Mouse (Mus musculus): ENCODE measurements at regions not wholly inside any gene's neighbourhood (a gene's known extent, or its start where the extent isn't known, plus 50 kb on each side); places are given as distances from the start of the nearest gene placed in this dataset.

- no peak for DNase-seq (ENCODE audit: low spot score)
Observed at GRCm38 (mm10) chr1:166735545-166735944, 53.9 kb upstream of the Fmo9 start.

DNA sequence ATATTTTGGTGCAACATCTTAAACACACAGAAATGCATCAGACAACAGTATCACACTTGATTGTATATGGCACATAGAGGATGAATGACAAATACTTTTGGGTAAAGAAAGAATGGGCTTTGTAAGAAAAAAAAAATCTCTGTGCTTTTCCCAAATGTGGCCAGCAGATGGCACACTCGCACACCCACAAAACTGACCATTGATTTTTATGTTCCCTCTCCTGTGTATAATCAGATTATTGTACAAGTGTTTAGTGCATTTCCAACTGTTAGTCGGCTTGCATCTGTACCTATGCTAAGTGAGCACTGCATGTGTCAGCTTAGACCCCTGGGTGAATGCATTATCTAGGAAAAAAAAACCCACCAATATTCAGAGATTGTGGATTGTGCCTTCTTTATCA is 56.4 kb upstream of the Fmo9 start:
- peak; percentile 1 for DNase-seq (ENCODE audit: low spot score)

DNA sequence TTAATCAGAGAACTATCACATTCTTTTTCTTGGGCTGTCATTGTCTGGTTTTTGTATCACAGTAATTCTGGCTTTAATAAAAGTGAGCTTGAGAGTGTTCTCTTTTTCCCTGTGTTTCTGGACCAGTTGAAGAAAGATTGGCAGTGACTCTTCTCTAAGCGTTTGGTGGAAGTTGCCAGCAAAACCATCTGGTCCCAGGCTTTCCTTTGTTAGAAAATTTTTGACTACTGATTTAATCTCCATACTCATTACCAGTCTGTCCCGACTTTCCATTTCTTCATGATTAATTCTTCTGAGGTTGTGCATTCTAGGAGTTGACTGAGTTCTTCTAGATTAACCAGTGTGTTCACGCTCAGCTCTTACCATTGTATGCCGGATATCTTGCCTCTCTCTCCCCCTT is 68.6 kb upstream of the Fmo9 start:
- no peak for DNase-seq (ENCODE audit: low spot score)

DNA sequence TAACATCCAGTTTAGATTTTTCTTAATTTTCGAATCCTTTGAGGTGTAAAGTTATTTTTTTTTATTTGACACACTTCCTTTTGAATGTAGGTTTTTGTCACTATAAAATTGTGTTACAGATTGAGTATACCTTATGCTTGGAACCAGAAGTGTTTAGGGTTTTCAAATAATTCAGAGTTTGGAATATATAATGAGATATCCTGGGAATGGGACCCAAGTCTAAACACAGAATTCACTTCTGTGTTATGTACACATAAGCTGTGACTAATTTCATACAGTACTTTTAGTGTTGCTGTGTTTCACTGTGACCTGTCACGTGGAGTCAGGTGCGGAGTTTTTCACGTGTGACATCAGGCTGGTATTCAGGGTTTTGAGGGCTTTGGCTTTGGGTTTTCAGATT is 69.1 kb upstream of the Fmo9 start:
- DNase-seq (ENCODE audit: low spot score), result no peak

GRCm38 (mm10) chr1:166751436-166751835 is 69.8 kb upstream of the Fmo9 start:
- no peak for DNase-seq (ENCODE audit: low spot score)

DNA sequence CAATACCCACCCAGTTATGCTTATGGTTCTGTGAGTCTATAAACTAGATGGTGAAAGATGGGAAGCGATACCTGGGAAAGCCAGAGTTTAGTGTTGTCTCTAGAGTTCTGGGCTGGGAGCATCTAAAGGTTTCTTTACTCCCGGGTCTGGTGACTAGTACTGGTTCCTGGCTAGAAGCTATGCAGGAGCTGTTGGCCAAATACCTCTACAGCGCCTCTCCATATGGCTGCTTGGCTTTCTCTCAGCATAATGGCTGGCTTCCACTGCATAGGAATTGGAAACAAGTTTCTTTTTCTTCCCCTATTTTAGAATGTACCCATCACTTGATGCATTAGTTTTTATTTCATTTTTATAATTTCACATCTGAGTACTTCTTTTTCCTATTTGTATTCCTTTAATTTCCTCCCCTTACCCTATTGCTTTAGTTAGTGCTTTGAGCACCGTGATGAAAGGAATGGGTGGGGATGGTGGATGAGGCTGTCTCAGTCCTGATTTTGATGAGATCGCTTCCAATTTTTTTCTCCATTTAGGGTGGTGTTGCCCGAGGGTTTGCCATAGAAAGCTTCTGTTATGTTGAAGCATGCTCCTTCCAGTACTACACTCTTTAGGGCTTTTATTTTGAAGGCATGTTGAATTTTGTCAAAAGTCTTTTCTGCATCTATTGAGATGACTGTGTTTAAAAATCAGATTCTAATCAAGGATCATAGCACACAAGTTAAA is 71.5 kb upstream of the Fmo9 start:
- no peak for DNase-seq (ENCODE audit: low spot score)

DNA sequence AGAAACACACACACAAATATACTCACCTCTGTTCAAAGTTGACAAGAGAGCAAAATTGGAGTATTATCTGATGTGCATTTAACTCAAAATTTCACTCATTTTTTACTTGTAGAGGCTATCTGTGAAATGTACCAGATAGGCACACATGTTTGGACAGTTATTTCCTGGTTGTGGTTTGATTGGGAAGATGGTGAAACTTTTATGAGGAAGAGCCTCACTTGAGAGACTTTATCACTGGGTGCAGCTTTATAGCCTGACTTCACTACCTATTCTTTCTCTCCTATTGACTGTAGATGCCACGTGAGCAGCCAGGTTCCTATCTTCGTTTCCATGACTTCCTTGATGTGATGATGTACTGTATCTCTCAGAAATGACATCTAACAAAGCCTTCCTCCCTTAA is 77.3 kb upstream of the Fmo9 start:
- DNase-seq (ENCODE audit: low spot score), result no peak

DNA sequence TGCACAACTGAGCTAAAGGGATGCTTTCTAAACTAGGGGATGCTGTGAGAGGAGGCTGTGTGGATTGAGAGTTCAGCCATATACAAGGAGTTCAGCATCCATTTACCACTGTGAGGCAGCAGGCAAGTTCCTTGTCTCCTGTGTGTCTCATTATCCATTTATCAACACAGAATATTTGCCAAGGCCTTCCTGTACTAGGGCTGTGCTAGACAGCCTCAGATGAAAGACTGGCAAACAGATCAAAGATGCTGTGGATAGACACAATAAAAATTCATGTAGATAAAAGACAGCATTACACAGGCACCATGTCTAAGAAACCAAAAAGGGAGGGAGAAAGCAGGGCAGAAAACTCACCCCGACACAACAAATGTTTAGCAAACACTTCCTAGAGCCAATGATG is 91.5 kb upstream of the Fmo9 start:
- DNase-seq (ENCODE audit: low spot score), result no peak

GRCm38 (mm10) chr1:166782106-166782505 is 100.5 kb upstream of the Fmo9 start:
- DNase-seq (ENCODE audit: low spot score), result peak; percentile 8

DNA sequence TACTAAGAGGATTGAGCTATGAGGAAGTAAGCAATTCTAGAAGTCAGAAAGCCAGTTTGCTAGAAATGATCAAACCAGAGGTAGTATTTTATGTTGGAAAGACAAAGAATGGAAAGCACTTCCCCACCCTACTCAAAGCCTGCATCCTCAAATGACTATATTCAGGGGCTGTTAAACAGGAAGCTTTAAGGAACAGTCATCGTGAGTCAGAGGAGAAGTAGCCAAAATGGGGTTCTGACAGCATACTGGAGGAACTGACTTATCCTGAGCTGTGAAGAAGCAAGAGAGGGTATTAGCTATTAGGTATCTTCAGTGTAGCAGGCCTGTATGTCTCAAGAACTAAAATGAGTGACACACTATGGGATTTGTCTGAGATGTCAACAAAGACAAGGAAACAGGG is 106.3 kb upstream of the Fmo9 start:
- no peak for DNase-seq (ENCODE audit: low spot score)

- no peak for DNase-seq (ENCODE audit: low spot score)
Observed at GRCm38 (mm10) chr1:166788824-166789399, 107.3 kb upstream of the Fmo9 start.

GRCm38 (mm10) chr1:166793052-166793716 is 111.5 kb upstream of the Fmo9 start:
- DNase-seq (ENCODE audit: low spot score), result no peak

DNA sequence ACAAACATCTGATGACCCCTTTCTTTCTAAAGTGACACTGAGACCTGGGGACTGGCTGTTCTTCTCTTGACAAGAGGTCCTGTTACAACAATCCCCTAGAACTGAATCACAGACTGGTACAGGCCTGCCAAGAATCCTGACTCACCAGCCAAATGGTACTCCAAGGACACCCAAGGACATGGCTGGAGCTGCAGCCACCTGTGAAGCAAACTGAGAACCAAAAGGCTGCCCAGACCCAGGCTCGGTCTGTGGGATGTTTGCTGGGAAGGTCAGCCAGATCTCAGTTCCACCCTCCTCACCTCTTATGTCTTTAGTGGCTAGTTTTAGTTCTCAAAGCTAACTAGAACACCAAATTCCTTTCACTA is 112.1 kb upstream of the Fmo9 start:
- DNase-seq (ENCODE audit: low spot score), result no peak

- no peak for DNase-seq (ENCODE audit: low spot score)
Observed at GRCm38 (mm10) chr1:166794622-166795244, 113.1 kb upstream of the Fmo9 start.

DNA sequence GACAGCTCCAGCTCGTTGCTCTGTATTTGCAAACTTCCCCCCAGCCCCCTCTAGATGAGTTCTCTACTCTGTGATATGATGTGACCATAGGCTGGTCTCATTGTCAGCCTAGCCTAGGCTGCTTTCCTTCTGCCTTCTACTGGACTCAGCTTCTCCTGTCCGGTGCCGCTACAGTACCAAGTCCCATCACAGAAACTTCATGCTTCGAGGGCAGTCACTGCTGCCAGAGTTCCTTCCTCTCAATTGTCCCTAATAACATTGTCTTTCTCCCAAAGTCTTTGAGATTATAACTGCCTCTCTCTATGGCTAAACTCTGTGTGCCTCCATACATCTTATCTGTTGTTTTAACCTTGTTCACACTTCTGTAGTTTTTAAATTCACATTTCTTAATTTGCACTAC is 114.0 kb upstream of the Fmo9 start:
- DNase-seq (ENCODE audit: low spot score), result no peak

DNA sequence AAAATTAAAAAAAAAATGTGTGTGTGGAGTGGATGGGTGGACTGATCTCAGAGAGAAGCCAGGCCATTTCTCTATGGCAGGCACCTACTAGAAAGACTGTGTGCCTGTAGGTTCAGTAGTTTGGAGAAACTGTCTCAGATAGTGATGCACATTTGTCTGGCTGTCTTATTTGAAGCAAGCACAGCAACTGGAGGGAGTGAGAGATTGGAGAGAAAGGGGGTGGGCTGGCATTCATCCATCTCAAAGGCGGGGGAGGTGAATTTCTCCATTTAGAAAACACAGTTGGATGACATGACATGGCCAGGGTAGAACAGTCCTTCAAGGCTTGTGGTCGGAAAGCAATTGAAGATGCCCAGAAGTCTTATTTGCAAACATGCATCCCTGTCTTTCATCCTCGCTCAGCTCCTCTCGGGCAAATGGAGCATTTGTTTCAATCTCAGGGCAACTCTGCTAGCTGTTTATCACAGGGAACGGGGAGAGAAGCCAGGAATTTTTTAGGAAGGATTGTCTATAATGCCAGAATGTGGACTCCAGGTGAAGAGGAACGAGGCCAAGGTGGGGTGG is 114.8 kb upstream of the Fmo9 start:
- no peak for DNase-seq (ENCODE audit: low spot score)

DNA sequence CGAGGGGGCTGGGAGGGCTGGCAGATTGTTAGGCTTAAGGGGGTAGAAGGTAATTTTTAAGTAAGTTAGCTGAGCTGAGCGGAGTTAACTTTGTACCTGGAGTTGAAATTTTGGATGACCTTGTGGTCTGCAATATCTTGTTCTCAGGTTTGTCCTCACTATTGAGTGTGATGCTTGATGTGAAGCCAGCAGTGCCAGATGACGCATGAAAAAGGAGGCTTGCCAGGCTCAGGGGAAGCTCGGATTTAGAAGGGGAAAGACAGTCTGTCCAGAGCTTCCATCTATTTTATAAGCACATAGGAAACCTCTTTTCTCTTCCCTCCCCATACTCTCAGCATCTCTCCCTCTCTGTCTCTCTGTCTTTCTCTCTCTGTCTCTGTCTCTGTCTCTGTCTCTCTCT is 115.3 kb upstream of the Fmo9 start:
- no peak for DNase-seq (ENCODE audit: low spot score)

DNA sequence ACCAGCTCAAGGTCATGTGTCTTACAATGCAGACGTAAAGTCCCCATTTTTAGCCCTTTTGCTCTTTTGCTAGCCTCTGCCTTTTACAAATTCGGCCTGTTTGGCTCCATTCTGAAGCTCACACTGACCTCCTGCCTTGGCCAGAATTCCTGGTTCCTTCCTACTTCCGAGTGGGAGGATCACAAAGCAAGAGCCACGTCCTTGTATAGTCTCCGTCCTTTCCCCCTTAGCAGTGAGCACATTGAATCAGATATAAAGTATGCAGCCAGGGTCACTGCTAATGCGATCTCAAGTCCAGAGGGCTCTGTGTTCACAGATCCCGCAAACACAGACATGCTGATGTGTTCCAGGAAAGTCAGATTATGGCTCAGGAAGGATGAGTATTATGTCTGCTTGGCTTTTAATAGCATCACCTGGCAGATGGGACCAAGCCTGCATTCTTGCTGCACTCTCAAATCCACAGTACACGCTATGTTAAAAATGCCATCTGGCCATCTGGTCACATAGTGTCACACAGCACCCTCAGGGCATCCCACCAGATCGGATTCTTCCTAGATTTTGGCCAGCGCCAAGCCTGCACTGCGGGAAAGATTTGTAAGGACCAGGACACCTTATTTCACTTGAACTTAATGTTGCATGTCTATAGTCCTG is 119.4 kb upstream of the Fmo9 start:
- no peak for DNase-seq (ENCODE audit: low spot score)

GRCm38 (mm10) chr1:166801929-166802328 is 120.3 kb upstream of the Fmo9 start:
- no peak for DNase-seq (ENCODE audit: low spot score)

DNA sequence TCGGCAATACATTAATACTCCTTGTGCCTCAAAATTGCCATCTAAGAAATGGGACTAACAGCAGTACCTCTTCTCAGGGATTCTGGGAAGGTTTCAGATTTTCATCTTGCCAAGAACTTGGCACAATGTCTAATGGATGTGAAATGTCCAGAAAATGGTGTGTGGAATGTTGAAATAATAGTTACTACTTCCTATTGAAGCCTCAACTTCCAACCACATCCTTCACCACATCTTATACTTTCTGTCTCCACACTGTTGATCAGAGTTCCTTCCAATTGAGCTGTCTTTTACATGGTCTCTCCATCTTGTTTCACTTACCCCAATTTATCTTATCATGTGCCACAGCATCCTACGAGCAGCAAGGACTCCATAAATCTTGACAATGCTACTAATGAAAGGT is 122.3 kb upstream of the Fmo9 start:
- DNase-seq (ENCODE audit: low spot score), result no peak

DNA sequence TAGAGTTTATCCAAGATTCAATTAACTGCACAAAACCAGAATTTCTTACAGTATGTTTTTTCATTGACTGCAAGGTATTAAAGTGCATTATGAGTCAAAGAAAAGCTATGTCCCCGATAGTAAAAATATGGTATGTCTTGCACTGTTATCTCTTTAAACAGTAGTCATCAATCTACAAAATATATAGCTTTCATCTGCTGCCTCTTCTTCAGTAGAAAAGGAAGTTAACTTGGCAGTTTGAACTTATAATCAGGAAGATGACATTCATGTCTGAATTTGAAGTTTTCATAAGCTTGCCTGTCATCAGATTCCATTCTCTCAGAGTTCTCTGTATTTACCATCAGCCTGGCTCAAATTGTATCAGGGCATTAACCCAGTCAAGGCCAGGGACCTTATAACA is 122.7 kb upstream of the Fmo9 start:
- no peak for DNase-seq (ENCODE audit: low spot score)

DNA sequence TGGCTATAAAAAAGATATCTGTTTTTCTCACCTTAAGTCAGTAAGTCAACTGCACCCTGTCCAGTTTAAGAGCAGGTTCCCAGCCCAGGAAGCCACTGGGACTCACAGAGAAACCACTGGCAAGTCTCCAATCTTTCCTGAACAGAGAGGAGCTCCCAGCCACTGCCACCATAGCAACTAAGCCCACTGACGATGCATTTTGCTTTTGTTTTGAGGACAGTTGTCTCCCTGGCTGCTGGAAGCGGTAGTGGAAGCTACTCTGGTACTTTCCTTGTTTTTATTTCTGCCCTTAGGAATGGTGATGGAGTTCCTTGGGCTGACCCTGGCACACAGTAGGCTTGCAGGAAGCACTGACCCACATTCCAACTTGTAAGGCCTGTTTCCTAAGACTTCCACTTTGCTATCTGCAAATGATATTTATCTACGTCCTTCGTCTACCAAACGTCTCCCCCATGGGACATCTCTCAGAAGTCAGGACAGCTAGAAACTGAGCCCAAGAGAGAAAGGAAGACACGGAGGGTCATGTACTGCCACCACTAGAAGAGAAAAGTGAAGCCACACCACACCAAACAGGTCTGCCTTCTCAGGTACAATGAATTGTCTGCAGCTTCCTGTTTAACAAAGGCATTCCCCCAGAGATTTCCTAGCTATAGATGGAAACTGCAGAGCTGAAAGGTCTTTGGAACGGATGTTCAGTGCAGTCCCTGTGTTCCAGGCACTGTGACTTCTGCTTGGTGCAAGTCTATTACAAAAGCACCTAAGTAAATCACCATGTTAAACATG is 125.7 kb upstream of the Fmo9 start:
- no peak for DNase-seq (ENCODE audit: low spot score)
